Mouse (Mus musculus) olfactory bulb, adult 2 months (tissue): ENCODE results near the gene Myh1.

Experiments
- CTCF ChIP-seq: fragments of 200-500 bp; IDR thresholded peaks from 2 replicates; pipeline ENCODE4 v1.5.1; 2012; ENCODE audit warnings: low read depth, mild to moderate bottlenecking, low read length, moderate library complexity; ENCODE audit not compliant: insufficient read depth
- POLR2A ChIP-seq: fragments of 200-500 bp; IDR thresholded peaks from 2 replicates; pipeline ENCODE4 v1.6.1; 2012; ENCODE audit warnings: mild to moderate bottlenecking, low read depth, low read length, moderate library complexity; ENCODE audit not compliant: insufficient read depth

- TF ChIP-seq CTCF = no peak
- TF ChIP-seq POLR2A = no peak
Measured at GRCm38 (mm10) chr11:67172439-67172838, 27.4 kb upstream of the Myh1 start.
